Mouse (Mus musculus): ENCODE measurements around the gene Slc52a3.

- TF ChIP-seq CTCF (IDR thresholded peaks at IDR 0.05; ENCODE audit: control insufficient read depth, insufficient read depth, insufficient read length) (no peak), USF1 (IDR thresholded peaks at IDR 0.05; ENCODE audit: low read depth) (no peak), MYOD1 (IDR thresholded peaks at IDR 0.05; ENCODE audit: control insufficient read depth, insufficient read length, low read depth) (no peak), MAX (IDR thresholded peaks at IDR 0.05) (no peak), MYOG (IDR thresholded peaks at IDR 0.05; ENCODE audit: control insufficient read depth, extremely low read depth, insufficient read length) (no peak), FOSL1 (IDR thresholded peaks at IDR 0.05; ENCODE audit: insufficient read depth, low read length, poor library complexity, severe bottlenecking) (no peak), CEBPB (IDR thresholded peaks at IDR 0.05; ENCODE audit: low read depth) (no peak)
These were observed 39.7 kb upstream of the Slc52a3 start for GRCm38 (mm10) chr2:151956500-151957137.
